Mouse (Mus musculus) liver, embryonic 14.5 days (tissue): ENCODE results near the gene Tbc1d10a.

ENCODE experiments used
- CTCF ChIP-seq: IDR thresholded peaks from 2 replicates; pipeline ENCODE4 v1.5.1; 2016; ENCODE audit warnings: antibody characterized with exemption, low read depth, control low read depth
- EP300 ChIP-seq: IDR thresholded peaks from 2 replicates; pipeline ENCODE4 v1.6.1; 2016; ENCODE audit warnings: antibody characterized with exemption, low read depth

DNA sequence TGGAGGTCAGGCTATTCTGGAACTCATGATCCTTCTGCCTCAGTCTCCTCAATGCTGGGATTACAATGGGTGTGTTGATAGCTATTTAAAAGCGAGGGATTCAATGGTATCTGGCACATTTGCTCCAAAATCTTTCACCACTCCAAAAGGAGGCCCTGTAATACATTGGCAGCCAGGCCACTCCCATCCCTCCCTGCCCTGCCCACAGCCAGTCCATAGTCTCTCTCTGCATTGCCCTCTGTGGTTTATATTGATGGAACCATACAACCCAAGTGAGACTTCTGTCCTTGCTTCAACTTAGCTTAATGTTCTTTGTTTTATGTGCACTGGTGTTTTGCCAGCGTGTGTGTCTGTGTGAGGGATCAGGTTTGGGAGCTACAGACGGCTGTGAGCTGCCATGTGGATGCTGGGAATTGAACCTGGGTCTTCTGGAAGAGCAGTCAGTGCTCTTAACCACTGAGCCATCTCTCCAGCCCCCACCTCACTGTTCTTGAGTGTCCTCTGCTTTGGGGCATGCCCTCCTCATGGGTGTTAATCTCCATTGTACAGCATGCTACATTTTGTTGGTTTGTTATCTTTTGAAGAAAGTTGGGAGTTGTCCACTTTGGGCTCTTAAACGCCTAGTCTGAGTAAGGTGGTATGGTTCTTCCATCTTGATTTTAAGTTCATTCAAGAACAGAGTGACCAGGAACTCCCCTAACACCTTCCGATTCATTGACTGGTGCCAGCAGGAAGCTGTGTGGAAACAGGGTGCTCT lies 40.2 kb downstream of the Tbc1d10a start:
- TF ChIP-seq CTCF (no peak), EP300 (peak; percentile 38)
